Mouse (Mus musculus) ovary, adult 10 weeks (tissue): Measurements from ENCODE around the gene Tmem88b. TPM values are rescaled to one million over a fixed set of nuclear protein-coding genes. Genes with fewer than 3 reads are reported as not detected.

Source experiments
- polyA plus RNA-seq: library from polyadenylated mRNA; stranded (reverse); fragments of 350-450 nt; fragmentation: Illumina TruSeq; extraction: RNeasy Lipid Tissue Mini Kit (QIAGEN cat#74804); gene quantifications from one replicate; pipeline ENCODE4 v1.2.3, GENCODE M21; 2014

Tmem88b gene
- 0.77 TPM for polyA plus RNA-seq

DNA sequence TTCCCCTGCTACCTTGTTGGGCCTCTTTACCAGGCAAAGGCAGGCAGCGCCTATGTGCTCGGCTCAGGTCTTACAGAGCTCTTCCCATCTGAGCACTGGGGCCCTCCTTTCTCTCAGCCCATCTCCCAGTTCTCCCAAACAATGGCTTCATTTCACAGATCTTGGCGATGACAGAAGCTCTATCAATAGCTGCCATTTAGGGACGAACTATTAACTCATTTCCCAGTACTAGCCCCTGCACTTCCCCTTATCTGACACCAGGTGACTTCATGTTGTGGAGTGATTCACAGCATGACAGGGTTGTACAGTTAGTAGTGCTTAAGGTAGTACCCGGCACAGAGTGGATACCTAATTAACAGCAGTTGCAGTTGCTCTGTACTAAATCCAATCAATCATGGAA is at the start of gene Tmem88b:
Gene Tmem88b, minus strand, starts transcription at position 56 of the 400 bp plus-strand sequence.

DNA sequence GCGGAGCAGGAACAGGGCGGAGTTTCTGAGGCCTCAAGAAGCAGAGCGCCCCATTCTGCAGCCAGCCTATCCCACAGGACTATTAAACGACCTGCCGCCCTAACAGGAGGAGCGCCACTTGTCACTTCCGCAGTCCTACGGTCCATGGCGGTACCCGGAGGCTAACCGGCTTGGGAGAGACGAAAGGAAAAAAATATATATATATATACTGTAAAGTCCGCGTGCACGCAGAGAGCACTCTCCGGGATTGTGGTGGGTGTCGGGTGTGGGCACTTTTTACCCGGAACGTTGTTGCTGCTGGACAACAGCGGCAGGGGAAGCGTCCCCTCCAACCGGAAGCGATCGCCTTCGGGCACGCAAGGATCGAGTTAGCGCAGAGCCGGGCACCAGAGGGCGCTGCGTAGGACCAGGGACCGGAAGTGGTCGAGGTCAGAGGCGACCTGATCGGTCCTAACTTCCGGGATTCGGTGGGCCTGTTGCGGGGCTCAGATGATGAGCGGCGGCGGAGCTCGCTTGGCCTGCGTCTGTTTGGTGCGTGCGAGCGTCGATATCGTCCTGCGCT is 45.6 kb upstream of the Tmem88b start, which contains the start of gene Aurkaip1:
Gene Aurkaip1, plus strand, starts transcription at position 68 of the 562 bp plus-strand sequence.

DNA sequence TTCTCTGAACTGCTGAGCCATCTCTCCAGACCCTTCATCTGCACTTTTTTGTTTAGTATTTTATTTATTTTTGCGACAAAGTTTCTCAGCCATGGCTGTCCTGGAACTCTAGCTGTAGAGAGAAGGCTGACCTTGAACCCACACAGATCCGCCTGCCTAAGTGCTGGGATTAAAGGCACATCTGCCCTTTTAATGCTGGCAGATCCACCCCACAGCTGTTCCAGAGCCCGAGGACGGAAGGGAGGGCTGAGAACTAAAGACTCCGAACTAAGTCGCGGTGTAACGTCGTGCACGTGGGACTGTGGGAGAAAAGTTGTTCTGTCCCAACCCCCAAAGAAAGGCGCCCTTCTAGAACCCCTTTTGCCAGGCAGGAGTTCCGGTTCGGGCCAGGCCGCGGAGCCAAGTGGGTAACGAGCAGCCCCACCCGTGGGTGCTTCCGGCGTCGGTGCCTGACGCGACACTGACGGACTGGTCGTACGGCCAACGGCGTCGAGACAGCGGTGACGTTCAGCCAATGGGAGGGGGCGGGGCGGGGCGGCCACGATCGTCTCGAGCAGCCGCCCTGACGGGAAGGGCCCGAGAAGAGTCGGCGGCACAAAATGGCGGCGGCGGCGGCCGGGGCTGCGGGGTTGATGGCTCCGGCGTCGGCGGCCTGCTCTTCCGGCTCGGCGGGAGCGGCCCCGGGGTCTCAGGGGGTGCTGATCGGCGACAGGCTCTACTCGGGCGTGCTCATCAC is 26.4 kb upstream of the Tmem88b start, which contains the start of gene Ccnl2:
Gene Ccnl2, plus strand, starts transcription at position 561 of the 736 bp plus-strand sequence.

DNA sequence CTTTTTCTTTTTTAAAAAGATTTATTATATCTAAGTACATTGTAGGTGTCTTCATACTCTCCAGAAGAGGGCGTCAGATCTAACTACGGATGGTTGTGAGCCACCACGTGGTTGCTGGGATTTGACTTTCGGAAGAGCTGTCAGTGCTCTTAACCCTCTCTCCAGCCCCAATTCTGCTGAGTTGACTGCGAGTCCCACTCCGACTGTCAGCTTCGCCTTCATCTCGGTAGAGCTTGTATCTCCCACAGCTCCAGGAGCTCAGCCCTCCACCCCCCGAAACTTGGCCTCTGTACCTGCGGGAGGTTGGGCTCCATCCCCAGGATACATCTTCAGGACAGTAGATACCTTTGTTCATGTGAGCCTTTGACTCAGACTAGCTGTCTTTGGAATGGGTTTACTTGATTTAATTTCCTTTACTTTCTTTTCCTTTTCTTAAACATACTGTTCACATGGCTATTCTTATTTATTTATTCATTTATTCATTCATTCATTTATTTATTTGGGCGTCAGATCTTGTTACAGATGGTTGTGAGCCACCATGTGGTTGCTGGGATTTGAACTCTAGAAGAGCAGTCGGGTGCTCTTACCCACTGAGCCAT is 17.2 kb upstream of the Tmem88b start, which contains the start of gene Mrpl20:
Gene Mrpl20, plus strand, starts transcription at position 138 of the 599 bp plus-strand sequence.

DNA sequence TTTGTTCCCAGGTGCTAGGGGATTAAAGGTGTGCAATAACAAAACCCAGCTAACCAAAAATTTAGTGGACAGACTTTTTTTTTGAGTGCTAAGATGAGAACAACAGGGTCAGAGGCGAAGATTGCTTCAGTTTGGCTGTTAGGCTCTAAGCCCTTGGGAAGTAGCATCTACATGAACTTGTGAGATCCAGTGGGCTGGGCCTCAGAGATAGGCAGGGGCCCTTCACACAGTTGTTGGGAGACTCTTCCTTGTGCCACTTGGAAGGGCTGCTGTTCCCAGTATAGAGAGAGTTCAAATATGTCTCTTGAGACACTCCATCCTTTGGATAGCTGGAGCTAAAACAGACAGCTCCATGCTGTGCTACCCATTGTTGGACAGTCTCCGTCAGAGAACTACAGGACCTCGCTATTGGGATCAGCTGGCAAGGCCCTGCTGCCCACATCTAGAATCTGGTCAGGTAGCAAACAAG is 4.4 kb upstream of the Tmem88b start, which contains the start of gene Ankrd65:
Gene Ankrd65, plus strand, starts transcription at position 419 of the 469 bp plus-strand sequence.

DNA sequence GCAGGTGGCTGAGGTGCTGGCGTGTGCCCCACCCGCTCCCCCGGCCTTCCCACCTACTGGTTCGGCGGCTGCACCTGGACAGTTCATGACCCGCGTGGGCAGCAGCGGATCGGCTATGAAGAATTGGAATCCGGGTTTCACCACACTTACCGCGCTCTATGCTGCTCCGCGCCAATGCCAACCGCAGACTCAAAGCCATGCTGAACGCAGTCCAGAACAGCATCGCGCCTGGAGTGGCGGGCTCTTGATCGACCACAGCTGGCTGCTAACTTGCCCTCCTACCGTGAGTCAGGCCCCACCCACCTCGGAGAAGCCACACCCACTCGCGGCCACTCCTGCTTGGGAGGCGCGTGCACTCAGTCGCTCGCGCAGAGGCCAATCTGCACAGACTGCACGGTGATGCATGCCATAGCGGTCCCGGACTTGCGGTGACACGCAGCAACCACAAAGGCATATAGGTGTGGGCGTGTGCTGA is 11.4 kb downstream of the Tmem88b start, which contains the start of gene Vwa1:
Gene Vwa1, minus strand, starts transcription at position 419 of the 475 bp plus-strand sequence.

DNA sequence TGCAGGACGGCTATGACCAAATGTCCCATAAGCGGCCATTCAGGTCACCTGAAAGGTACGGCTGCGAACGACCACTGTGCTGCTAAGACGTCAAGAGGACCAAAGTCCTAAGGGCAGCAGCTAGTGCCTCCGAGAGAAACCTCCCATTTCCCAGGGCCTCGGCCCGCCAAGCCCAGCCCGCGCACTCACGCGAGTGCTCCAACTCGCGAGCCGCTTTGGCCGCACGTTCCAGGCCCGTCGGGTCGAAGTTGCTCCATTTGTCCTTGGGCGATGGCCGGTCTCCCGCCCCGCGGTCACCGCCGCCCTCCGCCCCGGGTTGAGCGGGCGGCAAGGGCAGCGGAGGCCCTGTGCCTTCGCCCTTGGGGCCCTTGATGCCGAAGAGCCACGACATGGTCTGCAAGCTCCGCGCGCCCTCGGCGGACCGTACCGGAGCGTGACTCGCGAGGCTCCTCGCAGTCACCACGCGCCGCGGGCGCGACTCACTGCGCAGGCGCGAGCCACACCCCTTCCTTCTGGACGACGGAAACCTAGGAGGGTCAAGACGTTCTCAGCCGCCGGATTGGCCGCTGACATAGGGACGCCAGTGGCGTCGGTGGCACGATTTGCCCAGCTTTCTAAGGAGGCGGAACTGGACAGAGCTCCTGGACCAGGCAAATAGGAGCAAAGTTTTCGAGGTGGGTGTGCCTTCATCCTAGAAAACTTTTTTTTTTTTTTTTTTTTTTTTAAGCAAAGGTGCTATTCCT is 24.9 kb downstream of the Tmem88b start, which contains the start of gene Atad3a:
Gene Atad3a, minus strand, starts transcription at position 481 of the 743 bp plus-strand sequence.

DNA sequence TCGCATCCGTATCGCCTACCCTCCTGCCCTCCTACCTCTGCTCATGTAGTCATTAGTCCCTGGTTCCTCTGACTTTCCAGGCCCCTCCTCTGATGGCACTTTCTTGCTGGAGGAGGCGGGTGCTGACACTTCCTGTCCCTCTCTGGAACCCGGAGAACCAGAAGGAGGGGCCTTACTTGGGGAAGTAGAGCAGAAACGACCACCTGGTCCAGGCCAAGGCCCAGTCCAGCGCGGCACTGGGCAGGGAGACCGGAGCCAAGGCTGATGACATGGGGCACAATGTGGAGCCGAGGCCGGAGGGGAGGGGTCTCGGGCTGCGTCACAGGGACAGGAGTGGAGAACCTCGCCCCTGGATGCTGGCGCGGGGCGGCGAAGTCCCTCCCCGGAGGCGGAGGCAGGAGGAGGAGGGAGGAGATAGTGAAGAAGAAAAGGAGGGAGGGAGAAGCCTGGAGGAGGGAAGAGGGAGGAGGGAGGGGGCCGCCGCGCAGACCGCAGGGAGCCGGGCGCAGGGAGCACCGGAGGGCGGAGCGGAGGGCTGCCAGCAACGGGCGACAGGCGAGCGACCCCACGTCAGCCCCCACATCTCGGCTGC is 51.2 kb downstream of the Tmem88b start, which contains the start of gene Tmem240:
Gene Tmem240, plus strand, starts transcription at position 451 of the 592 bp plus-strand sequence.

Other genes starting within 250 kb of the Tmem88b start
- gene Nadk, start 223.5 kb downstream of the Tmem88b start, polyA plus RNA-seq, result 50.3 TPM
- 23.0 TPM for gene Slc35e2, start 184.5 kb downstream of the Tmem88b start, polyA plus RNA-seq
- 76.8 TPM for gene Cdk11b, start 161.0 kb downstream of the Tmem88b start, polyA plus RNA-seq
- not detected for gene Gm10563, start 140.5 kb downstream of the Tmem88b start, polyA plus RNA-seq
- gene Mmp23, start 132.5 kb downstream of the Tmem88b start, polyA plus RNA-seq, result 2.3 TPM
- gene Mib2, start 116.7 kb downstream of the Tmem88b start, polyA plus RNA-seq, result 2.0 TPM
- 0.29 TPM for gene Fndc10, start 91.5 kb downstream of the Tmem88b start, polyA plus RNA-seq
- 75.1 TPM for gene Ssu72, start 81.1 kb downstream of the Tmem88b start, polyA plus RNA-seq
- not detected for gene Tmem240, start 51.1 kb downstream of the Tmem88b start, polyA plus RNA-seq
- gene Atad3a, start 24.8 kb downstream of the Tmem88b start, polyA plus RNA-seq, result 5.5 TPM
- 1.6 TPM for gene Vwa1, start 11.2 kb downstream of the Tmem88b start, polyA plus RNA-seq
- not detected for gene Ankrd65, start 4.6 kb upstream of the Tmem88b start, polyA plus RNA-seq
- 34.3 TPM for gene Mrpl20, start 17.0 kb upstream of the Tmem88b start, polyA plus RNA-seq
- 39.8 TPM for gene Ccnl2, start 26.6 kb upstream of the Tmem88b start, polyA plus RNA-seq
- gene Aurkaip1, start 45.4 kb upstream of the Tmem88b start, polyA plus RNA-seq, result 3.9 TPM
- 108 TPM for gene Mxra8, start 53.8 kb upstream of the Tmem88b start, polyA plus RNA-seq
- gene Dvl1, start 61.5 kb upstream of the Tmem88b start, polyA plus RNA-seq, result 0.94 TPM
- not detected for gene Tas1r3, start 77.5 kb upstream of the Tmem88b start, polyA plus RNA-seq
- 3.6 TPM for gene Cptp, start 83.6 kb upstream of the Tmem88b start, polyA plus RNA-seq
- gene Ints11, start 83.7 kb upstream of the Tmem88b start, polyA plus RNA-seq, result 2.1 TPM
- 0.77 TPM for gene Pusl1, start 105.9 kb upstream of the Tmem88b start, polyA plus RNA-seq
- gene Acap3, start 105.9 kb upstream of the Tmem88b start, polyA plus RNA-seq, result 0.48 TPM
- gene Ube2j2, start 158.0 kb upstream of the Tmem88b start, polyA plus RNA-seq, result 88.7 TPM
- gene C1qtnf12, start 176.4 kb upstream of the Tmem88b start, polyA plus RNA-seq, result 6.4 TPM
- gene B3galt6, start 206.8 kb upstream of the Tmem88b start, polyA plus RNA-seq, result 12.3 TPM
- 181 TPM for gene Sdf4, start 207.0 kb upstream of the Tmem88b start, polyA plus RNA-seq
- gene Tnfrsf4, start 228.0 kb upstream of the Tmem88b start, polyA plus RNA-seq, result not detected
- gene Tnfrsf18, start 240.3 kb upstream of the Tmem88b start, polyA plus RNA-seq, result not detected